Mouse (Mus musculus) cerebellum, adult 9-10 months (tissue): ENCODE results near the gene Scn1a.
A peak's percentile ranks its signal among the peaks of the same experiment; 100 is the strongest.

Source experiments
- DNase-seq: peaks from one replicate; pipeline ENCODE4 v3.0.0; 2022

Gene Scn1a

DNA sequence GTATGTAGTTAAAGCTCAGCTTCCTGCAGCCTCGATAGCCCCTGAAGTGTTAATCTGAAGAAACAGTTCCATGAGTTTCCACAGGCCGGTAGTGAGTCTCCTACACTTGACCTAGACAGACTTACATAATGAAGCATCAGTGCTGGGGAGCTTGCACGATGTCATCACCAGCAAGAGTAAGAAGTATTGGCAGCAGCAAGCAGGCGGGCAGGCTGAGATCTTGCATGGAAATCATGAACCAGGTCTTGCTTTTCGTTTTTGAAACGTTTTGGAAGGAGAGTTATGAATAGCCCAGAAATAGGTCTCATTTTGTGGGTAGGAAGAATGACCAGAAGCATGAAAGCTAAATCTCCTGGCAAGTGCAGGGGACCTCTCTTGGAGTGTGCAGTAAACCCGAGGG lies at the start of gene Scn1a:
TSS of gene Scn1a (minus strand) at position 130 of the 400 bp plus-strand sequence.
- peak; percentile 87 for DNase-seq

DNA sequence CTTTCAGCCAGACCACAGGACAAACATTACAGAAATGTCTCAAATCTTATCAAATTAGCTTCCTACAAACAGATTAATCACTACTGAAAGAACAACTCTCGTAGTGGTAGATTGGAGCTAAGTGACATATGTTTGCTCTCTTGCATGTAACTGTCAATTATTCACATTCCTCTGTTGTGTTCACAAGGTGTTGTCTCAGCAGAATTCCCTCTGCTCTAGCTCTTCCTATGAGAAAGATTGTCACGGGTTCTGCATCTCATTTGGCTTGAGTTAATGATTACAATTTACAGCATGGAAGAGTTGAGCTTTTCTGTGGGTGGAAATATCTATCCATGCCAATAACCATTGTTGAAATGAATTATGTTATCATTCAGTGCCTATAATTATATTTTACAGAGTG lies 37.8 kb upstream of the Scn1a start:
- DNase-seq, result no peak

DNA sequence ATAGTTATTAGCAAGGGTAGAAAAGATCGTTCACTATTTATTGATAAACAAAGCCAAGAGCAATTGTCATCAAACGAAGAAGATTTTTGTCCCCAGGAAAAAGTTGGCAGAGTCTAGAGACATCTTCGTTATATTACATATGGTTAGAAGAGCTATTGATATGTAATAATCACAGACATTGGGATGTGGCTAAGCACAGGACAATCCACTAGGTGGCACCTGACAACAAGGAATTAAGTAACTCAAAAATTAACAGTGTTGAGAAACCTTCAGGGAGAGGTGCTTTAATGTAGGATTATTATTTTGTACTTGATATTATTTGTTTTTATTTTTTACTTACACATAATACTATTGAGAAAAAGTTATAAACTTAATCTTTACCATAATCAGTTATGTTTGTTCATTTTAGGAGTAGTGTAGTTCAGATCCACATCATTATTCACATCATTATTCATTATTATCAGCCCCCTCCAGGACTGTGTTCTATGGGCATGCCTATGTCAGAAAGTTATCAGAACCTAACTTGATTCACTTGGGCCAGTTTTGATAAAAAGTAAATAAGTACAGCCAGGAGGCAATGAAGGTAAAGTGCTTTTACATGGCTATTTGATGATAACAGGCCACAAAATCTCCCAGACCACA lies 32.7 kb upstream of the Scn1a start:
- peak; percentile 53 for DNase-seq

DNA sequence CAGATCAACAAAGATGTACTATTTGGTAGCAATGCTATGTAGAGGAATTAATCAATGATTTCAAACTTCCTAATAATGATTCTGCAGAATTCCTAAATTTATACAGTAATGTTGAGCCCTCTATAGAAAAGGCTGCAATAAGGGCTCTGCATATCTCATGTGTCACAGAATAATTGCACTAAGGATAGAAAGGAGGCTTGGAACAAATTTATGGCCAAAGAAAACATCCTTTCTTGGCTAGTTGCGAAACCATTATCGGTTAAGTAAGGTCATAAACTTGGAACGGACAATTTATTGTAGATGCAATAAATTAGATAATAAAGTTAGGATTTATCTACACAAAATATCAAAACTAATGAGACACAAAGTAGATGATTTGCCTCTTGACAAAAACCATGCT lies 24.8 kb upstream of the Scn1a start:
- no peak for DNase-seq

DNA sequence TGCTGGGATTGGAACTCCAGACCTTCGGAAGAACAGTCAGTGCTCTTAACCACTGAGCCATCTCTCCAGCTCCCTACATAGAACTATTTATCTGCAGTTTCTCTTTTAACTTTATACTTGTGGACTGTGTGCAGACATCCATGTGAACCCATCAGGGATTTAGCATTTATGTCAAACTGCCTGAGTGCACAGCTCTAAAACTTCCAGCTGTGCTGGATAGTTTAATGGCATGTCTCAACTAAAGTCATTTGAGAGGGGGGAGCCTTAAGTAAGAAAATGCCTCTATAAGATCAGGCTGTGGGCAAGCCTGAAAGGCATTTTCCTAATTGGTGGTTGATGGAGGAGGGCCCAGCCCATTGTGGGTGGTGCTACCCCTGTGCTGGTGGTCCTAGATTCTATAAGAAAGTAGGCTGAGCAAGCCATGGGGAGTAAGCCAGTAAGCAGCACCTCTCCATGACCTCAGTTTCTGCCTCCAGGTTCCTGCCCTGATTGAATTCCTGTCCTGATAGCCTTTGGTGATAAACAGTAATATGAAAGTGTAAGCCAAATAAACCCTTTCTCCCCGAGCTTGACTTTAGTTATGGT lies 24.3 kb upstream of the Scn1a start:
- no peak for DNase-seq

DNA sequence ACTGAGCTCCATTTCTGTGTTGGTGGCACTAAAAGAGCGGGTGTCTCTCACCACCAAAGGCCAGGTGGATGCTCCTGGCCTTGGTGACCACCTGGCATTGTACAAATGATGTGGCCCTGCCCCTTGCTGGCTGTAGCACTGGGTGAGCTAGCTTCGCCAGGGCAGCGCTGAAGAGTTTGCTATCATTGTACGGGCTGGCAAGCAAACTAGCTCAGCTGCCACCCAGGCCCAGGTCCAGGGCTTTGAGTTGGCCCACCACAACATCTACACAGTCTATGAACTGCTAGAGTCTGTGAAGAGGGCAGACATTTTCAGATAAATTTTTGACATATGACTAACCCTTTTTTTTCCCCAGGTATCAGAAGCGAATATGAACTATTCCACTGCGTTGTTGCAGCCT lies 23.3 kb upstream of the Scn1a start:
- no peak for DNase-seq

DNA sequence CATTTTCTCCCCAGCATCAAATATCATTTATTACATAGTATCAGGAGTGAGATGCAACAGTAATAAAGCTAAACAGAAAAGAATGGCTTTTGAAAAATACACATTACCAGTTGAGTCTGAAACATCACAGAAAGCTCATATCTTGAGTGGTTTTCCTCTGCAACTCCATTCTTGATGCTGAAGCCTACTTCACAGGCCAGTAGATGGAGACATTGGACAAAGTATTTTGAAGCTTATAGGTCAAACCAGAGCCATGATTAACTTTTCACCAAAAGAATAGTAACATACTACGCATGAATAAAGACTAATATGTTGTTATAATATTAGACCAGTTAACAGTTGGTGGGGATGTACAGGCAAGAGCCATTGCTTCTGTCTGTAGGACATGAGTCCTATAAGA lies 21.8 kb upstream of the Scn1a start:
- no peak for DNase-seq

DNA sequence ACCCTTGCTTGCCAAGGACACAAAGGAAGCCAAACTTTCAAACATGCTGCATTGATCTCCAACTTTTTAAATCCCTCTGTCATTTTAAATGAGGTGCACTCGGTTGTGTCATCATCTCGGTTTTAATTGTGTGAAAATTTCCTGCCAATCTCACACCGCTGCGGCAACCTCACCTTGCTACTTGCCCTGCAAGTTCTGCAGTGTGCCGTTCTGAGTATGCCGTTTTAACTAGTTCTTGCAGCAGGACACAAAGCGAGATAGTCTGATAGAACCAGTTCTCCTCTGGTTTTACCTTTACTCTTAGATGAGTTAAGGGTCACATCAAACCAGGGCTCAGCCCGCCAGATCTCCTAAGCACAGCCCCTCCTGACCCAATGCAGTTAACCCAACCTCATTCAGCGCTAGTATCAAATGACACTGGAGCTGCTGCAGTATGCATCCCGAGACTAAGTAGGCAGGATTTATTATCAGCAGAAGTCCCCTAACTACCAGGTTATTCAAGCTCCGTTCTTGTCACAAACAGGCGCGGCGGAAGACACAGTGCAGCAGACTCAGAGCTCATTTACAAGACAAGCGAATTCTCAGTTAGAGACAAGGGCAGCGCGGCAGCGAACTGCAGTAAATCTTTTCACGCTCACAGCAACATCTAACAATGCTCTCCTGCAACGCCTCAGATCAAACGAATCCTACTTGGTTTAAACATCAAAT lies 722 bp downstream of the Scn1a start:
- DNase-seq, result peak; percentile 66

DNA sequence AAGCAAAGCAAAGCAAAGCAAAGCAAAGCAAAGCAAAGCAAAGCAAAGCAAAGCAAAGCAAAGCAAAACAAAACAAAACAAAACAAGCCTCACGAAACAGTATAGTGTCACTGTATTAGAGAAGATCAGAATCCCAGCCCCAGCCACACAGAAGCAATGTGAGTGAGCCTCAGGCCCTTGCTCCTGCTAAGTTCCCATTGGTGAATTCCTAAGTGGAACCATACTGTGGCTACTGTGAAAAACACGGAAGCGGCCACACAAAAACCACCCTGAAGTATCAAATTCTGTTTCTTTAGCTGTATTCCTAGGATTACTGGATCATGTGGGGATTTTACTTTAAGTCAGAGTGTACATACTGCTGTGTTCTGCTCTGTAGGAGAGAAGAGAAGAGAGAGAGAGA lies 4.4 kb downstream of the Scn1a start:
- DNase-seq, result no peak

DNA sequence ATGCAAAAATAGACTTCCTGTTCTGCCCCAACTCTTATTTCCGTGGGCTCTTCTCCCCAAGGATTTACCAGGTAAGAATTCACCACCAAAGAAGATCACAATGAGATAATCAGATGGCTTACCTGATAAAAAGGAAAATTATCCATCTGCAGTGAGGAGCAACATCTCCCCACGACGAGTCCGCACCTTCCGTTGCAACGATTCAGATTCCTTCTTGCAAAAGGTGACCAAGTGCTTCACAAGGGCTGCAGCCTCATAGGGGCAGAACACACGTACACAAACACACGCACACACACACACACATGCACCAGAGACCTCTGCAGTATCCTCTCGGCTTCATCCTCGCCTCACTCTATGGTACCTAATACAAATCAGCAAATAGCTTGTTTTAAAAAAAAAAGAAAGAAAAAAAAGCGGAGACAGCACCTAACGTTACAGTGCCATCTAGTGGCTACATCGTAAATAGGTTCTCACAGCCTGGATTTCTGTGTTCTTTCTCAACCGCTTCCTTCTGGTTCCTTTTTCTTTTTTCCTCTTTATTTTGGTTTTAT lies 30.8 kb downstream of the Scn1a start:
- DNase-seq, result peak; percentile 86

DNA sequence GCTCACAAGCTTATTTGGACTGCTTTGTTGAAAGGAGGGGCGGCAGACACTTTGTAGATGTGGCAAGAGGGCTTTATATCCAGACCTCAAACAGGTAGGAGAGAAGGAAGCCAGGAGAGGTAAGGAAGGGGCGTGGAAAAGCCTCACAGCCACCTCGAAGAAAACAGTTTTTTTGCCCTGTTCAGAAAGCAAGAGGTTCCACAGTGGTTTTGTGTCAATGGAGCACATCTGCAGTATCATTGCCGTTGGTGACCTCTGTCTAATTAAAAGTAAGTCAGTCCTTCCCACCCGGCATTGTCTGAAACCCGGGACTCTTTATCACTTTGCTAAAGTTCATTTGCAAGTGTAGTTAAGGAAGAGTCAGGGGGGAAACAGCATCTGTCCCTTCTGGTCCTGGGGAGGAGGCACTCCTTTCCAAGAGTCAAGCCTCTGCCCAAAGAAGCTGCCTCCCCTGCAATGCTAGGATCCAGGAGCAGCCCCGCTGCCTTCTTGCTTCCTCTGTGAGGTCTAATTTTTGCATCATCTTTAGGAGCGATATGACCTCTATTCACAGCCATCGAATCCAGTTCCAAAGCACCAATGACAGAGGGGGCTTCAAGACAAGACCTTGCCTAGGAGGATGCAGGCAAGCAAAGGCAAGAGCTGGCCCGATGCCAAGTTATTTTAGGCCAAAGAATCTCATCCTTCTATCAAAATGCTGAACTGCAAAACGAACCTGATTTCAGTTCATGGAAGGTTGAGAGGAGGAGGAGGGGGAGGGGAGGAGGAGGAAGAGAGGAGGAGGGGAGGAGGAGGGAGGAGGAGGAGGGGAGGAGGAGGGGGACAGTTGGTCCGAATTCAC lies 31.5 kb downstream of the Scn1a start:
- peak; percentile 77 for DNase-seq

DNA sequence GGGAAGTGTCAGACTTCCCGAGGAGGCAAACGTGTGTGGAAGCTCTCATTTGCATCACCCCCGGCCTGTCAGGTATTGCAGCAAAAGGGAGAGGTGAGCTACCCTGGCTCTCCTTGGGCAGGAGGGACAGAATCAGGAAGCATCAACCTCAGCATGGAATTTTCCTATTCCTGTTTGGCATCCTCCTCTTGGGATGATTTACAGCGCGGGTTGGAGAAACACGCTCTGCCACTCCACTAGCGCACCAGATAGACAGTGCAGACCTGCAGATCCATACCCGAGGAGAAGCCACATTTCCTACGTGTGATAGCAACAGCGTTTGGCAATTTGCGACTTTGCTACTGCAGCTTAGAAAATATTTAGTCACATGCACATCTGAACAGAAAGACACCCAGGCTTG lies 32.2 kb downstream of the Scn1a start:
- peak; percentile 73 for DNase-seq

DNA sequence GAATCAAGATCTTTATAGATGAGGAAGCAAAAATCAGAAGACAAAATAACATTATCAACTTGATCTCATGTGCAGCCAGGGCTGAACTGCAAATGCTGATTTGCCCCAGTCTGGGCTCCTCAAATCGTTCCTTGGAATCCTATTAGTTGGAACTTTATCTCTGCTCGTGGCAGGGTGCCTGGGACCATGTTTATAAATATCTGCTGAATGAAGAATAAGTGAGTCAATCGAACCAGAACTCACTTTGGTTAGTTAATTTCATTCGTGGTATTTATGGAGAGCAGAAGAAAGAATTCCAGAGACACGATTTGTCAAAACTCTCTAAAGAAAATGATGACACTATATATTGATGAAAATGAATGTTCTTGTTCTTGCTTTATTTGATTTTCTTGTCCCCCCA lies 48.1 kb downstream of the Scn1a start:
- DNase-seq, result no peak

DNA sequence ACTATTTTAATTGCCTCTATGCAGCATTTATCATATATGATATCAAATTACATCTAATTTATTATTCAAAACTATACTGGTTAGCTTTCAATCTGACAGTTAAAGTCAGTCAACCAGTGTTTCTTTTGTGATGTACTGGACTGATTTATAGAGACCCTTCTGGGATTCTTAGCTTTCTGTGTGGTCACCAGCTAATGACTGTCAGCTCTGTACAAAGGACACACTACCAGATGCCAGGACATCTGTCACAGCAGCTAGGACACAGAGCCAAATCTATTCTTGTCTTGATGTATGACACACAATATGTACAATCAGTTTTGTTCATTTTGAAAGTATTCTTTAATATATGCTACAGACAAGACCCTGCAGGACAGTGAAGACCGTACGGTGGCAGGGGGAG lies 72.7 kb downstream of the Scn1a start:
- DNase-seq, result no peak

DNA sequence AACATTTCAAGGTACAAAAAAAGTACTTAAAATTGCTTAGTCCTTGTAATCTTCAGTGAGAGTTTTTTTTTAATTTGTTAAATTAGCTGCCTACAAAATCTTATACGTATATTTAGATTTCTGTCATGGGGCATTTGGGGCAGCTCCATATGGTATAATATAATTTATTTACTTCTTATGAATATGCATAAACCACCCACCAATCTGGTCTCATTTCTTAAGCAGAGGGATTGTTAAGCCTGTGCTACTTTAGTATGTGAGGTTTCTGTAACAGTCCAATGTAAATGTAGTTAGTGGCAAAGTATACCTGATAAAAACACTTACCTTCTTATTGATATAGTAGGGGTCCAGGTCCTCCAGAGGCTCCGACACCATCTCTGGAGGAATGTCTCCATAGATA lies 90.0 kb downstream of the Scn1a start:
- no peak for DNase-seq

DNA sequence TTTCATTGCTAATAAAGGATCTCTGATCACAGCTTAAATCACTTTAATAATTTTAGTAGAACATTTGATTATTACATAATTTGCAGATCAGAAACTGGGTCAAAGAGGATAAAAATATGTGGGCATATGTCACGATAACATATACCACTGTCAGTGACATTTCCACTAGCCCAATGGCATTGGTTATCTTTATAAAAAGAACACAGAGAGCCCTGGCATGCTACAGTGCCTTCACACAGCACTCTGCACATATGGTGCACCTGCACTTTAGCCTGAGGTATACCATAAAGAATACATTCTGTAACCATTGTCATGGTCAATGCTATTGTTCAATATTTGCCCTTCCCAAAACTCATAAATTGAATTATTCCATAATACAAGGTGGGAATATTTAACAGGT lies 94.0 kb downstream of the Scn1a start:
- peak; percentile 44 for DNase-seq

DNA sequence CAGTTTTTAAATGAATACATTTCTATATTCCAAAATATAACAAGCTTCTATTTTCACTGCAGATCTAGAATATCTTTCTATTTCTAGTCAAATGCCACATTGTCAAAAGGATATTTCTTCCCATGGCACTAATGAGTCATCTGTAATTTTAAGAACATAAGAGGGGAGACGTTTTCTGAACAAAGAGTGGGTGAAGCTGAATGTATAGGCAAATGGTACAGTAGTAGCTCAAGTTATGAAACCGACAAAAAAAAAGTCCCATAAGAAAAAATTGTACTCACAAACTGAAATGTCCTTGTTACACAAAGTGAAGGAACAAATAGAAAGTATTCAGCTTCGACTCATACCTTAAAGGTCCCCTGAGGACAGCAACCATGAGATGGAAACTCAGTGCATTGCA lies 94.5 kb downstream of the Scn1a start:
- DNase-seq, result no peak

DNA sequence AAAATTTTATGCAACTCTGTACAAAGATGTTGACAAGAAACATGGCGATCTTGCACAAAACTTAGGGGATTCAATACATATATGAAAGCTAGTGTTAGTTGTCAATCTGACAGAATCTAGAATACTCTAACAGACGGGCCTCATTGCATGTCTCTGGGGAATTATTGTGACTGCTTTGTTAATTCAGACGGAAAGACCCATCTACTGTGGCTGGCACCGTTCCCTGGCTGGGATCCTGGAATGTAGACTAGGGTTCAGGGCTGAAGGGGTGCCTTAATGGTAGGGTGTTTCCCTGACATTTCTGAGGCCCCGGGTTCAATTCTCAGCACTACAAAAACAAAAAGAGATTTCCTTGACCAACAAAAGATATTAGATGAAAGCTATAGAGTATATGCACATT lies 103.2 kb downstream of the Scn1a start:
- DNase-seq, result peak; percentile 38

DNA sequence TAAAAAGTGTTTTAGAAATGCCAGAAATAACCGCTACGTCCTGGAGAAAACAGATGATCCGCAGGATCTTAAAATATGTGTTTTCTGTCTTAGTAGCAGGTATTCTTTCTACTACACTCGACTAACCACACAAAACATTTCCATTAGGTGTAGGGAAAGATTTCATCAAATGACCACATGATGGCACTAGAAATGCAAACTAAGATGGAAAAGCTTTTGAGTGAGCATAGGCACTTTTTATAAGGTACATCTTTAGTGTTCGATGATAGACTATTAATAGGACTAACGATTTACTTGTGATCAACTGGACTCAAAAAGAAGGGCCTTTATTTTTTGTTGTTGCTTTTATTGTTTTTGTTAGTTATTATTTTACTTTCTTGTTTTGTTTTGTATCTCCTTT lies 104.2 kb downstream of the Scn1a start:
- peak; percentile 69 for DNase-seq

DNA sequence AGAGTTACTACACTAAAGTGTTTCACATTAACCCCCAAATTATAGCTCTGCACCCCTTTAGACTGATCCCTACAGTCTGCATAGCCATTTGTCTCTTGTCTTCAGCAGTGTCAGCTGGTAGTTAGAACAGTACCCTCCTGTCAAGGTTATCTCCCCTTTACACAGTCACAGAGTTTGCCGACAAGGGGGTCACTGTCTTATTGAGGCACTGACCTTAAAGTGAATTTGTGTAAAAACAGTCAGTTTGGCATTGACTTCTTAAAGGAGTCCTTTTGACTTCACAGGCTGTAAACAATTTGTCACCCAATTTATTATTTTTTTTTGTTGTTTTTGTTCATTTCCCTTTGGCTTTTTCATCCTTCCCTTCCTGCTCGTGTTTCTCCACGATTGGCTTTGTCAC lies 168.1 kb downstream of the Scn1a start:
- DNase-seq, result no peak

DNA sequence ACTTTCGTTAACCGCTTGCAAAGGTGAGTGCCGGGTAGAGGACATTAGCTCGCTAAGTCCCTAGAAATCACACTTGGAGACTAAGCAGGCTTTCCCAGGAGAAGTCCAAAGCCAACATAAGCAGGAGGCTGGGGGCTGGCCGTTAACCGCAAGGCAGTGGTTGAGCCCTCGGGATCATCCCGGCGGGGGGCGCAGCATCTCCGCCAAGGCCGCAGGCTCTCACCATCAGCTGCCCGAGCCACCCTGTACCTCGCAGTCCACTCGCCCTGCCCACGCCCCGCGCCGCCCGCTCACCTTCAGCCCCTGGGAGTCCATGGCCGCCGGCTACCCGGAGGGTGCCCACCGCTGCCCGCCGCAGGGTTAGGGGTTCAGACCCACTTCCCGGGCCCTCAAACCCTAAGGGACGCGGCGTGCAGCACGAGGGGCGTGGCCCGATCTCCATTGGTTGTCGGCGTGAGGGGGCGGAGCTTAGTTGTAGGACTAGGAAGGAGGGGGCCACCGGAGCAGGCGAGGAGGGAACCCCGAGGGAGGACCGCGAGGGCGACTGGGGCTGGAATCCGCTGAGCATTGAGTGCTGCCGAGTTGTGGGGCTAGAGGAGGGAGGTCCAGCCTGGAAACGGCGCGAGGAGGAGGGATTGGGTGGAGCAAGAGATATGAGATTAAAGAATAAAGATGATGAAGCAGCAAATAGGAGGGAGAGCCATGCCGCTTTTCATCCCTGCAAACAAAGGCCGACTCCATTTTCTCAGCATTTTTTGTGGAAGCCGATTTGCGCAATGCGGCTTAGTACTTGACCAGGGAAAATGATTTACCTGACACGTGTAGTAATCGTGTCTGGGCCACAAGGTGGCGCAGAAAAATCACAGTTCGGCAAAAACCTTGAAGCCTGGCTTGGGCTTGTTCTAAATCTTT lies 184.2 kb downstream of the Scn1a start, which contains the start of gene Ttc21b:
TSS of gene Ttc21b (minus strand) at position 398 of the 912 bp plus-strand sequence.
- DNase-seq, result peak; percentile 98

DNA sequence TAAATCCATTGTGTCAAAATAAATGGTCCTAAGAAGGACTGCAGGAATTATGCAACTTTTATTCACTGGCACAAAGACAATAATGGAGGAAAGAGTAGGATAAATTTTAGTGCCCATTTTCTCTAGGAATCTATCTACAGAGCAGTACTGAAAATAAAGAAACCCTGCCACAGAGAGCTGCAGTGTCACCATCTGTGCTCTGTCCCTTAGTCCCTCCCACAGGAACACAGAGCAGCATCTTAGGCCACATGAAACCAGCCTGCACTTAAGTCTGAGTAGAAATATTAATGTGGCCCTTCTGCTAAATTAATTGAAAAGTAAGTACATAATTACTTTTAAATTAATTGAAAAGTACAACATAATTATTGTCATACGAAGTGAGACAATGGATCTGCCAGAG lies 196.6 kb downstream of the Scn1a start:
- no peak for DNase-seq
